Mouse (Mus musculus) stomach, postnatal 0 days (tissue): ENCODE data around the gene Cntnap2. TPM values are rescaled to one million over a fixed set of nuclear protein-coding genes. Genes with fewer than 3 reads are reported as not detected.

ENCODE experiments used
- ATAC-seq: fragments of 200-750 bp; cut with Nextera tagmentation; 2 replicates; pipeline ENCODE4 v1.8.0; 2017; ENCODE audit not compliant: low FRiP score, low TSS enrichment
- DNase-seq: peaks from one replicate; pipeline ENCODE4 v3.0.0-alpha.2; 2016; ENCODE audit warnings: low spot score
- H3K27ac ChIP-seq: fragments of 300-500 bp; sonication (generic); replicated peaks from 2 replicates; pipeline ENCODE4 v1.5.1; 2014; ENCODE audit warnings: mild to moderate bottlenecking, control low read depth
- H3K27me3 ChIP-seq: fragments of 300-500 bp; sonication (generic); 2 replicates; pipeline ENCODE4 v1.6.1; 2014; ENCODE audit warnings: low read length; ENCODE audit not compliant: control insufficient read depth, insufficient read depth
- H3K36me3 ChIP-seq: fragments of 300-500 bp; sonication (generic); 2 replicates; pipeline ENCODE4 v1.6.1; 2014; ENCODE audit warnings: low read length, mixed read lengths; ENCODE audit not compliant: control insufficient read depth, insufficient read depth
- H3K4me1 ChIP-seq: fragments of 300-500 bp; sonication (generic); replicated peaks from 2 replicates; pipeline ENCODE4 v1.6.1; 2014; ENCODE audit warnings: antibody characterized with exemption; ENCODE audit not compliant: control insufficient read depth, insufficient read depth
- H3K4me2 ChIP-seq: fragments of 300-500 bp; sonication (generic); replicated peaks from 2 replicates; pipeline ENCODE4 v1.6.1; 2014; ENCODE audit warnings: low read depth, mild to moderate bottlenecking, control low read depth, moderate library complexity
- H3K4me3 ChIP-seq: fragments of 300-500 bp; sonication (generic); 2 replicates; pipeline ENCODE4 v1.5.1; 2014; ENCODE audit warnings: low read depth, low read length, control low read depth
- H3K9ac ChIP-seq: fragments of 300-500 bp; sonication (generic); 2 replicates; pipeline ENCODE4 v1.6.1; 2014; ENCODE audit warnings: mild to moderate bottlenecking, low read length, control low read depth, mixed read lengths
- H3K9me3 ChIP-seq: fragments of 300-500 bp; sonication (generic); 2 replicates; pipeline ENCODE4 v1.6.1; 2016; ENCODE audit warnings: low read length; ENCODE audit not compliant: control insufficient read depth
- CTCF ChIP-seq: IDR thresholded peaks from 2 replicates; pipeline ENCODE4 v1.5.1; 2016; ENCODE audit warnings: antibody characterized with exemption, low read depth, mild to moderate bottlenecking, moderate library complexity
- EP300 ChIP-seq: optimal IDR thresholded peaks from 2 replicates; pipeline ENCODE3; 2016; ENCODE audit warnings: antibody characterized with exemption
- WGBS: fragments of 180-500 bp; shearing (Covaris S2); extraction: QIAGEN DNeasy Blood & Tissue Kit; methylation state at CpG from one replicate; pipeline ENCODE4 v1.1.7; 2014; 5-methylcytosine and 5-hydroxymethylcytosine counted together
- polyA plus RNA-seq: library from polyadenylated mRNA; unstranded; fragments of >200 nt; fragmentation: Nextera tagmentation; extraction: Ambion mirVana; gene quantifications from 2 replicates; pipeline ENCODE4 v1.2.1, GENCODE M21; 2015

The Cntnap2 gene
- polyA plus RNA-seq, 1 experiment from 2014 or later, result 0.55 TPM

DNA sequence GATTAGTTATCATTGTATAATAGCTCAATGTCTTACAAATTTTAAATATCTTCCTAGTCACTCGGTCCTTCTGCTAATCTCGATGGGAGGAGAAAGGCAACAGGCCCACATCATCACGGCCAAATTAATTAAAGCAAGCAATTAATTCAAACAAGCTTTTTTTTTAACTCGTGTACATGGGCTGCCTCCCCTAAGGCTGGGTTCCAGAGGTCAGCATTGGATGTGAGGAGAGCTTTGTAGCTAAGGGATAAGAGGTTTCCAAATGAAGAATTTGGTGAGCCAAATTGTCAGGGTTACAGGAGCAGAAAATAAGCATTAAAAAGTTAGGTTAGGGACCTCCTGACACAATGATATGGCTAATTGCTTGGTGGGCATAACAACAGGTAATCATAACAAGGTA, 1886.5 kb downstream of the Cntnap2 start:
- no peak overlapping the region for H3K4me2 ChIP-seq
- no peaks in the 10 kb centered on the region for H3K27me3 ChIP-seq
- ATAC-seq, result no peak
- no peak overlapping the region for H3K9ac ChIP-seq
- no peaks in the 10 kb centered on the region for H3K36me3 ChIP-seq
- no peak for DNase-seq
- no peak overlapping the region for H3K27ac ChIP-seq
- no peak for TF ChIP-seq CTCF
- no peak for TF ChIP-seq EP300
- H3K9me3 ChIP-seq, result no peaks in the 10 kb centered on the region
- H3K4me1 ChIP-seq, result no peaks in the 10 kb centered on the region
- 59% methylated on average over 4 of the region's 4 CpGs for WGBS
- no peak overlapping the region for H3K4me3 ChIP-seq

GRCm38 (mm10) chr6:46961022-46961686, 1902.0 kb downstream of the Cntnap2 start:
- H3K4me1 ChIP-seq, result no peaks in the 10 kb centered on the region
- H3K27me3 ChIP-seq, result no peaks in the 10 kb centered on the region
- H3K27ac ChIP-seq, result no peak overlapping the region
- no peak overlapping the region for H3K4me3 ChIP-seq
- TF ChIP-seq EP300 (no peak), CTCF (peak; percentile 93)
- H3K9me3 ChIP-seq, result no peaks in the 10 kb centered on the region
- no peaks in the 10 kb centered on the region for H3K36me3 ChIP-seq
- WGBS, result 31% methylated on average over 10 of the region's 10 CpGs
- no peak overlapping the region for H3K9ac ChIP-seq
- DNase-seq (peak; percentile 72), ATAC-seq (0 out of 2 replicates have a peak, but pooled peaks have one; percentile 71)
- no peak overlapping the region for H3K4me2 ChIP-seq

GRCm38 (mm10) chr6:46963261-46963660, 1904.1 kb downstream of the Cntnap2 start:
- H3K4me1 ChIP-seq, result no peaks in the 10 kb centered on the region
- H3K27ac ChIP-seq, result no peak overlapping the region
- no peak overlapping the region for H3K4me3 ChIP-seq
- no peaks in the 10 kb centered on the region for H3K36me3 ChIP-seq
- H3K9ac ChIP-seq, result no peak overlapping the region
- H3K9me3 ChIP-seq, result no peaks in the 10 kb centered on the region
- H3K27me3 ChIP-seq, result no peaks in the 10 kb centered on the region
- TF ChIP-seq CTCF (no peak), EP300 (no peak)
- WGBS, result 84% methylated on average over 2 of the region's 2 CpGs
- no peak overlapping the region for H3K4me2 ChIP-seq
- DNase-seq, result no peak
- ATAC-seq, result no peak

DNA sequence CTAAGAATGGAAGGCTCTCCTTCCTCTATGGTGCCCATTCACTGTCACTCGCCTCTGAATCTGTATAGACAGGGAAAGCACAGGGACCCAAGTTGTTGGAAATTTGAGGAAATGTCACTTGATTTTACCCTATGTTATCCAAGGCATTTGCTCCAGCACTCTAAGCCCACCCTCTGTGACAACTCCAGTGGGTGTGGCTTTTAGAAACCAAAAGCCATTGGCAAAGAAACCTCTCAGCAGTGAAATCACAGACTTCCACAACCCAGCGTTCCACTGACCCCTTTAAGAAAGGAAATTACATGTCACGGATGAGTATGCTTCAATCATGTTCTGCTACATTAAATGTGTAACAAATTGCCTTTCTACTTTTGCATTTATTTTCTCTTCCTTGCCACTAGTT, 1904.5 kb downstream of the Cntnap2 start:
- no peak overlapping the region for H3K4me3 ChIP-seq
- no peaks in the 10 kb centered on the region for H3K4me1 ChIP-seq
- no peak overlapping the region for H3K4me2 ChIP-seq
- no peak overlapping the region for H3K27ac ChIP-seq
- H3K9me3 ChIP-seq, result no peaks in the 10 kb centered on the region
- no peak for DNase-seq
- H3K9ac ChIP-seq, result no peak overlapping the region
- no peaks in the 10 kb centered on the region for H3K36me3 ChIP-seq
- no peak for TF ChIP-seq EP300
- no peak for TF ChIP-seq CTCF
- no peaks in the 10 kb centered on the region for H3K27me3 ChIP-seq
- WGBS, result 73% methylated on average over 3 of the region's 3 CpGs
- no peak for ATAC-seq

DNA sequence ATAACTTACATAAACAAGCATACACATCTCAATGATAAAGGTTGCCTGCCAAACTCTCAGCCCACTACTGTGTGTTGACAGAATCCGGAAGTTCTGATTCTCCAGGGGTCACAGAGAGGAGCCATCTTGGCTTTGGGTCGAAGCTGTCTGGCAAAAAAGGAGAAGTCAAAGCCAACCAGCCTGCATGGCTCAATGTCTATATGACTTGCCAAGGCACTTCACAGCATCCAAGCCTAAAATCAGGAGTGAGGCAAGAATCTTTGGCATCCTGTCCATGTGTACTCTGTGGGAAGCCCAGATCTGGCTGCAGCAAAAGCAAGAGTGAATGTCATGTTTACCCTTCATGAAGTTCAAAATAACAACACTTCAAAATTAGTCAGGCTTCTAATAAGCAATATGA, 1913.5 kb downstream of the Cntnap2 start:
- Histone ChIP-seq H3K4me1 (no peaks in the 10 kb centered on the region), H3K9ac (no peak overlapping the region), H3K4me3 (no peak overlapping the region), H3K27me3 (no peaks in the 10 kb centered on the region), H3K27ac (no peak overlapping the region), H3K36me3 (no peaks in the 10 kb centered on the region), H3K4me2 (no peak overlapping the region), H3K9me3 (no peaks in the 10 kb centered on the region)
- 71% methylated on average over 2 of the region's 2 CpGs for WGBS
- DNase-seq (no peak), ATAC-seq (no peak)
- TF ChIP-seq EP300, result no peak
- TF ChIP-seq CTCF, result no peak

DNA sequence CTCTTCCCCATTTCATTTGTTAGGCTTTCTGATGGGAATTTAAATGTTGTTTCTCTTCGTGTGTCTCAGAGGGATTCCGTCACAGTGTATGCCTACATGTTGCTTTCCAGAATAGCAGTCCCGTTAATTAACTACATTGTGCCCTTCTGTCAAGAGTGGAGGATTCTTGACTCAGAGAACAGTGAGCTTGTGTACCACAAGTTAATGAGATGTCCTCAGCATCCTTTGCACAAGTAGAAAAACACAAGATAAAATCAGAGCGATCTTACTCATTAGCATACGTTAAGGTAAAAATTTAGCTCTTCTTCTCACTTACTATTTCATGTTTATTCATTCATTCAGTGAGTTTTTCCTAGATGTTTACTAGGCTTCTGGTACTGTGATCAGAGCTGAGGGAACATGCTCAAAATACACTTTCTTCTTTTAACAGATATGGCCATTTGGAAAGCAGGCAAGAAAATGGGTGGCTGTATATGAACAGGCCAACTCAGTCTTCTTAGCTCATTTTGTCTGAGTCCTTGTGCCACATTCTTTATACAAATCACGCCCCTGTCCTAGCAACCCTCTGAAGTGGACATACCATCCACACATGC, 1936.9 kb downstream of the Cntnap2 start:
- no peaks in the 10 kb centered on the region for H3K4me1 ChIP-seq
- WGBS, result 87% methylated on average over 6 of the region's 6 CpGs
- H3K9ac ChIP-seq, result no peak overlapping the region
- no peak overlapping the region for H3K27ac ChIP-seq
- H3K4me3 ChIP-seq, result no peak overlapping the region
- H3K27me3 ChIP-seq, result no peaks in the 10 kb centered on the region
- TF ChIP-seq EP300, result no peak
- H3K36me3 ChIP-seq, result no peaks in the 10 kb centered on the region
- DNase-seq (no peak), ATAC-seq (no peak)
- no peaks in the 10 kb centered on the region for H3K9me3 ChIP-seq
- H3K4me2 ChIP-seq, result no peak overlapping the region
